Mouse (Mus musculus): ENCODE measurements at regions not wholly inside any gene's neighbourhood (a gene's known extent, or its start where the extent isn't known, plus 50 kb on each side); places are given as distances from the start of the nearest gene placed in this dataset.

DNA sequence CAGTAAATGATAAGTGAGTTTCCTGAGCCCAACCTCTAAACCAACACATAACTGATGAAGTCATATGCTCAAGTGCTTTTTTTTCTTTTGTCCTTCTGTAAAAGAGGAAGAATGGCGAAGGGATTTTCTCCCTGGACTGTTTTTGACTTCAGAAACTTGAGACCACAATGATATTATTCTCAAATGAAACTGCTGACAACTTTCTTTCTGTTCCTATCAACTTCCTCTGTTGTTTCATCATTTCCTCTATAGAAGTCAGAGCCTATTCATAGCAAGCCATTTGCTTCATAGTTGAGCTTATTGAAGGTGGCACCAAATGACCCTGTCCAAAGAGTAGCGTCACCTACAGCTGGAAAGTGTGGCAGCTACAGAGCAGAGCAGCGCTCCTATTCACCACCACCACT, 140.2 kb downstream of the Nfkbiz start:
- Histone ChIP-seq H3K27ac (ENCODE audit: insufficient read depth, low read length) (no peak overlapping the region), H3K4me1 (ENCODE audit: control insufficient read depth, insufficient read depth, low read length) (no peaks in the 10 kb centered on the region), H3K4me3 (ENCODE audit: insufficient read depth, low read length) (no peak overlapping the region)
- TF ChIP-seq POLR2A (IDR thresholded peaks at IDR 0.05; ENCODE audit: low read depth, low read length): no peak
- no peak for TF ChIP-seq CTCF (IDR thresholded peaks at IDR 0.05; ENCODE audit: borderline replicate concordance, insufficient read depth, low read length)

DNA sequence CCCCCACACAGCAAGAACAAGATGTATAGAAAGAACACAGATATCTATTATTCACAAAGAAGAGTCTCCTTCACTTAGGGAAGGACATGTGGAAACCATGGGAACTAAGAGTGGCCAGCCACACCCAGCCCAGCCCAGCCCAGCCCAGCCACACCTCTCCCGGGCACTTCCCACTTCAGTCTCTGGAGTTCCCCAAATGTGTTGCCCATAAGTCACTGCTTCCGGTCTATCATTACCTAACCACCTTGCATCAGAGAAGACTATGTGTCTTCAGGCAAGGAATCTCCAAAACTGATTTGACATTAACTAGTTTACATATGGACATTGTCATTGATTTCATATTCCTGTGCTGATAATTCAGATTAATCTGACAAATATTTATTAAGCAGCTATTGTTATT, 147.6 kb downstream of the Nfkbiz start:
- Histone ChIP-seq H3K27ac (ENCODE audit: insufficient read depth, low read length) (no peak overlapping the region), H3K4me1 (ENCODE audit: control insufficient read depth, insufficient read depth, low read length) (no peaks in the 10 kb centered on the region), H3K4me3 (ENCODE audit: insufficient read depth, low read length) (no peak overlapping the region)
- no peak for TF ChIP-seq CTCF (IDR thresholded peaks at IDR 0.05; ENCODE audit: borderline replicate concordance, insufficient read depth, low read length)
- no peak for TF ChIP-seq POLR2A (IDR thresholded peaks at IDR 0.05; ENCODE audit: low read depth, low read length)

DNA sequence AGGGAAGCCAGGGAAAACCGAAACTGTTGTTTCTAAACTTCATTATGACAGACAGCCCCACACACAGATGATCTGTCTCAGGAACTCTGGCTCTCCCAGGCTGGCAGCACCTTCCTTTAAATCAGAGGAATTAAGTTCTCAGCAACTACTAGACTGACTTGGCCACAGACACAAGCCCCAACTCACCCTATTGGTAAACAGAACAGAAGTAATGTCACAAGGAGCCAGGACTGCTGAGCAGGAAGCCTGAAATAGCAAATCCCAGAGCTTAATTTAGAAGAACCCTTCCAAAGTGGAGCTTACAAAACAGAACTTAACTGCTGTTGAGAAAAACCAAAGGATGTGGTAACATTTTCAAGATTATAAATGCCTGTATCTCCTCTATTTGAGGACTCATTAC, 174.8 kb downstream of the Nfkbiz start:
- H3K4me1 ChIP-seq (ENCODE audit: control insufficient read depth, insufficient read depth, low read length): no peaks in the 10 kb centered on the region
- H3K27ac ChIP-seq (ENCODE audit: insufficient read depth, low read length): no peak overlapping the region
- no peak overlapping the region for H3K4me3 ChIP-seq (ENCODE audit: insufficient read depth, low read length)
- TF ChIP-seq POLR2A (IDR thresholded peaks at IDR 0.05; ENCODE audit: low read depth, low read length): no peak
- no peak for TF ChIP-seq CTCF (IDR thresholded peaks at IDR 0.05; ENCODE audit: borderline replicate concordance, insufficient read depth, low read length)

DNA sequence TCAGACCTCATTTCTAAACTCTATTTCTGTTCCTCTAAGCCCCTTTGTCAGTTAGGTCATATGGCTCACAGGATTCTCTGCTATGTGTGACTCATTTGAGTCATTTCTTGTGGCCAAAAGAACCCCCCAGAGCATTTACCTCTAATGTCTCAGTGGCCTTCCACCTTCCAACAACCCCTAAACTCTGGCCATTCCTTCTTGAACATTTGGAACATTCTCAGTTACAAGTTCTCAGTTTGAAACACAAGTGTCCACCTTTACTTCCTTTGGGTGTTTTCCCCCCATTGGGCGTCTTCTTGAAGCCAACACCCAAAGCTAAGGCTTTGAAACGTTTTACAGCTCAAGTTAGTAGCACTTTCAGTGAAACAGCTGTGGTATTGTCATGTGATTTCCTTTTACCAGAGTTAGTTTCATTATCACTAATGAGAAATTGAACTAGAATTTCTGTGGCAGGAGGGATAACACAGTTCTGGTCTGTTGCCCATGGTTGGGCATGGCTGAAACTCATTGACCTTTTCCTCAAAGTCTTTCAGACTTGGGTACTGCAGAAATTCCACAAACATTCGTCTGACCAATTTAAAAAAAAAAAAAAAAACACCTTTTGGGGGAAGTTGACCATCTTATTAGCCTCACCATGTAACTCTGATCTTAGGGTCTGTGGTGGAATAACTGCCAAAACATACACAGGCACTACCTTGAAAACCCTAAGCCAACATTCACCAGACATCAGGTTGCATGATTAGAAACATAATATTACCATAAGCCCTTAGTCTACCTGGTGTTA, 201.8 kb downstream of the Nfkbiz start:
- Histone ChIP-seq H3K4me3 (ENCODE audit: insufficient read depth, low read length) (no peak overlapping the region), H3K27ac (ENCODE audit: insufficient read depth, low read length) (peak overlapping the region; percentile 99), H3K4me1 (ENCODE audit: control insufficient read depth, insufficient read depth, low read length) (peaks cover 11% of the 10 kb centered on the region)
- TF ChIP-seq POLR2A (IDR thresholded peaks at IDR 0.05; ENCODE audit: low read depth, low read length): no peak

DNA sequence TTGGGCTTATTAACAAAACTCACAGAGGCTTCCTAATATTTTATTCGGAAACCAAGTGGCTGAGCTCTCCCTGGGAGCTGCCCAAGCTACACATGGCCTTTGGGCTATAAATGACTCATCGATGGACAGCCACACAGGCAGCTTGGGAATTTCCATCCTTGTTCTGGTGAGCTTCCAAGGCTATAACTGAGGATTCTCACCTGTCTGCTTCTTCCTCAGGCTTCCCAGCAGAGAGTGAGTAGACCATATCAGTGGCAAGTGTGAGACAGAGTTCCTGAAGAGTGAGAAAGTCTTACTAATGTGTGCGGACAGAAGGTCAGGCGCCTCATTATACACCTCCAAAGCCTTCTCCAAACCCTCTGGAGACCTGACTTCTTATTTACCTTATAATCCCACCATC, 202.5 kb downstream of the Nfkbiz start:
- H3K4me1 ChIP-seq (ENCODE audit: control insufficient read depth, insufficient read depth, low read length): peaks cover 14% of the 10 kb centered on the region
- peak overlapping the region; percentile 99 for H3K27ac ChIP-seq (ENCODE audit: insufficient read depth, low read length)
- no peak overlapping the region for H3K4me3 ChIP-seq (ENCODE audit: insufficient read depth, low read length)
- TF ChIP-seq CTCF (IDR thresholded peaks at IDR 0.05; ENCODE audit: borderline replicate concordance, insufficient read depth, low read length): no peak
- no peak for TF ChIP-seq POLR2A (IDR thresholded peaks at IDR 0.05; ENCODE audit: low read depth, low read length)

DNA sequence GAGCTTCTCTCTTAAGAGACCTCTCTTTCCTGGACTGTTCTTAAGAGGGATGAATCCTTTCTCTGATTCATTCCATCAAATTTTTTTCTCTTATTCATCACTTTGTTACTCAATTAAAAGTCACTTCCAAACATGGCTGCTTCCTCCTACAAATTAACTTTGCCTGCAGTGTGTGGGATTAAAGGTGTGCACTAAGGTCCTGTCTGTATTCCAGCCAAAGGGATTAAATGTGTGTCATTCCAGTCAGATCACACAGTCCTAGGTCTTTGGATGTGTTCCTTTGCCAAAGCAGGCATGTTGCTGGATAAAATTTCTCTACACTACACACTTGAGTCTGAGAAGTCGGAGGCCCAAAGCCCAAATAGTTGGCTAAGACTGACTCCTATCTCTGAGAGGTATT, 204.0 kb downstream of the Nfkbiz start:
- Histone ChIP-seq H3K4me3 (ENCODE audit: insufficient read depth, low read length) (no peak overlapping the region), H3K27ac (ENCODE audit: insufficient read depth, low read length) (peak overlapping the region; percentile 68), H3K4me1 (ENCODE audit: control insufficient read depth, insufficient read depth, low read length) (peaks cover 14% of the 10 kb centered on the region)
- TF ChIP-seq CTCF (IDR thresholded peaks at IDR 0.05; ENCODE audit: borderline replicate concordance, insufficient read depth, low read length) (no peak), POLR2A (IDR thresholded peaks at IDR 0.05; ENCODE audit: low read depth, low read length) (no peak)

DNA sequence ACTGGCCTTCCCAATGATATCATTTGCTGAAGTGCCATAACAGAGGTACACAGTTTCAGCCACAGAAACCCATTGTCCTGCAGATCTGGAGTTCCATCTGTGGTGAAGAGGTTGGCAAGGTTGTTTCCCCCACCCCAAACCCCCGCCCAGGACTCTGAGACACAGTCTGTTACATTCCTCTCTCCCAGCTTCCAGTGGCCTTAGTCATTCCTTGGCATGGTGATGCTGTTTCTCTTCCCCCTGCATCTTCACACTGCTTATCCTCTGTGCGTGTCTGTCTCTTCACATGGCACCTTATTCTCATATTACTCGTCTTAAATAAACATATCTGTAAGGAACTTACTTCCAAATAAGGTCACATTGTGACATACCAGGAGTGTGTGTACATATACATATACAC, 206.5 kb downstream of the Nfkbiz start:
- no peak for TF ChIP-seq CTCF (IDR thresholded peaks at IDR 0.05; ENCODE audit: borderline replicate concordance, insufficient read depth, low read length)
- TF ChIP-seq POLR2A (IDR thresholded peaks at IDR 0.05; ENCODE audit: low read depth, low read length): no peak
- H3K4me3 ChIP-seq (ENCODE audit: insufficient read depth, low read length): no peak overlapping the region
- peaks cover 8% of the 10 kb centered on the region for H3K4me1 ChIP-seq (ENCODE audit: control insufficient read depth, insufficient read depth, low read length)
- H3K27ac ChIP-seq (ENCODE audit: insufficient read depth, low read length): no peak overlapping the region; the same call in 1 of the 2 replicates

DNA sequence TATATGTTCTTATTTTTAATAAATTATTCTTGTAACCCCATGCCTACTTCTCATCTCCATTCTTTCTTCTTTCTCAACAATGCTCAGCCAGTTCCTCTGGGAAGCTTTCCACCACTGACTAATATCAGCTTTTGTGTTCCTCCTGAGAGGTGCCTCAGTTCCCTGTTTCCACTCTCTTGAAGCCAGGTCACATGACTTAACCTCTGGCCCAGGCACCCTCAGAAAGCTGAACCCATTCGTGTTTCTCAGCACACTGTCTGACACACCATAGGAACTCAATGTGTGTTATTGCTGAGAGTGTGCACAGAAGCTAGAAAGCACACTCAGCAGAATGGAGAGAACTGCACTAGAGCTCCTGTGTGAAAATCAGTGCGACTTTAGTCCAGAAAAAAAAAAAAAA, 207.1 kb downstream of the Nfkbiz start:
- no peak overlapping the region for H3K4me3 ChIP-seq (ENCODE audit: insufficient read depth, low read length)

DNA sequence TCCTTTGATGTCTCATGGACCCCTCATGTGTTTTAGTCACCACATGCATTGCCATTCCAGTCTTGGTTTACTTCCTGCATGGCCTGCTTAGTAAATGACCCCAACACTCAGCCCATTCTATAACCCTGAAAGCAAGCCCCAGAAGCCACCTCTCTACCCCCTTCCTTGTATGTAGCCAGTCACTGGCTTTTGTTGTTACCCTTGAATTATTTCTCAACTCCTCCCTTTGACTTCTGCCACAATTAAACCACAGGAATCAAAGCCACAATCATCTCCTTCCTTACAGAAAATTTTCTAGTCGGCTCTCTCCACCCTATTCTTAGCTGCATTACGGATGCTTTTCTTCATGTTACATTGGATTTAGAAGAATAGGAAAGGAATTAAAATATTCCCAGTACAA, 207.7 kb downstream of the Nfkbiz start:
- Histone ChIP-seq H3K27ac (ENCODE audit: insufficient read depth, low read length) (peak overlapping the region; percentile 61), H3K4me3 (ENCODE audit: insufficient read depth, low read length) (no peak overlapping the region), H3K4me1 (ENCODE audit: control insufficient read depth, insufficient read depth, low read length) (peaks cover 3% of the 10 kb centered on the region)
- TF ChIP-seq POLR2A (IDR thresholded peaks at IDR 0.05; ENCODE audit: low read depth, low read length) (no peak), CTCF (IDR thresholded peaks at IDR 0.05; ENCODE audit: borderline replicate concordance, insufficient read depth, low read length) (no peak)

More for the DNA sequence above, 207.1 kb downstream of the Nfkbiz start:
- Histone ChIP-seq H3K27ac (ENCODE audit: insufficient read depth, low read length) (peak overlapping the region; percentile 53), H3K4me1 (ENCODE audit: control insufficient read depth, insufficient read depth, low read length) (peaks cover 6% of the 10 kb centered on the region)
- TF ChIP-seq POLR2A (IDR thresholded peaks at IDR 0.05; ENCODE audit: low read depth, low read length): no peak
- no peak for TF ChIP-seq CTCF (IDR thresholded peaks at IDR 0.05; ENCODE audit: borderline replicate concordance, insufficient read depth, low read length)

DNA sequence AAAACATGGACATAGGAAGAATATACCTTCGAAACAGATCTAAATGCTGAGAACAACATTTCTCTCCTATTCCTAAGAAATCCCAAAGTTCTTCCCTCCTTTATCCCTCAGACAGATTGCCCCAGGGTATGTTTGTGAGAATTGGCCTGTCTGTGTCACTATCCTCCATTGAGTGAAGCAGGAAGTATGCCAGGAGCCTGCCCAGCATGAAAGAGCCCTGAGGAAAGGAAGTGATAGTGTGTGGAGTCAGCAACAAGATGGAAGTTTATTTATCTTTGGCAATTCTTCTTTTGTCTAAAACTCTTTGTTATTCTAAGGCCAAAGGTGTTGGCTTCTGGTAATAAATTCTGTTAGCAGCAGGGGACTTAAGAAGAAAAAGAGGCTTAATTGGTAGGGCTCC, 211.2 kb downstream of the Nfkbiz start:
- TF ChIP-seq POLR2A (IDR thresholded peaks at IDR 0.05; ENCODE audit: low read depth, low read length) (no peak), CTCF (IDR thresholded peaks at IDR 0.05; ENCODE audit: borderline replicate concordance, insufficient read depth, low read length) (no peak)
- Histone ChIP-seq H3K27ac (ENCODE audit: insufficient read depth, low read length) (no peak overlapping the region), H3K4me3 (ENCODE audit: insufficient read depth, low read length) (no peak overlapping the region), H3K4me1 (ENCODE audit: control insufficient read depth, insufficient read depth, low read length) (peaks cover 3% of the 10 kb centered on the region)
